Mouse (Mus musculus) liver, embryonic 12.5 days (tissue): Measurements from ENCODE around the gene Chd5. TPM values are rescaled to one million over a fixed set of nuclear protein-coding genes. Genes with fewer than 3 reads are reported as not detected.

Experiments
- ATAC-seq: fragments of 200-750 bp; cut with Nextera tagmentation; 2 replicates; pipeline ENCODE4 v1.8.0; 2017; ENCODE audit warnings: moderate number of reproducible peaks, mild to moderate bottlenecking, moderate library complexity
- H3K27ac ChIP-seq: fragments of 300-500 bp; sonication (generic); 2 replicates; pipeline ENCODE4 v1.5.1; 2016; ENCODE audit warnings: mild to moderate bottlenecking
- H3K27me3 ChIP-seq: fragments of 300-500 bp; sonication (generic); replicated peaks from 2 replicates; pipeline ENCODE4 v1.6.1; 2016; ENCODE audit warnings: mild to moderate bottlenecking, moderate library complexity
- H3K36me3 ChIP-seq: fragments of 300-500 bp; sonication (generic); 2 replicates; pipeline ENCODE4 v1.6.1; 2016; ENCODE audit warnings: mild to moderate bottlenecking, moderate library complexity
- H3K4me1 ChIP-seq: fragments of 300-500 bp; sonication (generic); 2 replicates; pipeline ENCODE4 v1.6.1; 2016
- H3K4me2 ChIP-seq: fragments of 300-500 bp; sonication (generic); 2 replicates; pipeline ENCODE4 v1.6.1; 2016; ENCODE audit warnings: mild to moderate bottlenecking, moderate library complexity
- H3K4me3 ChIP-seq: fragments of 300-500 bp; sonication (generic); 2 replicates; pipeline ENCODE4 v1.5.1; 2016; ENCODE audit warnings: mild to moderate bottlenecking, moderate library complexity
- H3K9ac ChIP-seq: fragments of 300-500 bp; sonication (generic); 2 replicates; pipeline ENCODE4 v1.6.1; 2016; ENCODE audit warnings: mild to moderate bottlenecking, moderate library complexity
- H3K9me3 ChIP-seq: fragments of 300-500 bp; sonication (generic); replicated peaks from 2 replicates; pipeline ENCODE4 v1.6.1; 2016; ENCODE audit warnings: mild to moderate bottlenecking, moderate library complexity
- WGBS: fragments of 180-500 bp; shearing (Covaris S2); methylation state at CpG from one replicate; pipeline ENCODE4 v1.1.7; 2016; ENCODE audit not compliant: insufficient replicate concordance; 5-methylcytosine and 5-hydroxymethylcytosine counted together
- polyA plus RNA-seq: library from polyadenylated mRNA; unstranded; fragments of >200 nt; fragmentation: Nextera tagmentation; extraction: Ambion mirVana; gene quantifications from 2 replicates; pipeline ENCODE4 v1.2.1, GENCODE M21; 2016

Chd5 gene
- polyA plus RNA-seq, 1 experiment from 2014 or later, result 0.01 TPM

GRCm38 (mm10) chr4:152424341-152424740 lies 85.9 kb downstream of the Chd5 start:
- WGBS, result 42% methylated on average over 4 of the region's 4 CpGs
- no peak overlapping the region for H3K9ac ChIP-seq

GRCm38 (mm10) chr4:152424922-152425321 lies 86.5 kb downstream of the Chd5 start:
- H3K9ac ChIP-seq, result no peak overlapping the region
- no peak for ATAC-seq
- H3K27ac ChIP-seq, result no peak overlapping the region
- no peaks in the 10 kb centered on the region for H3K36me3 ChIP-seq
- no peaks in the 10 kb centered on the region for H3K9me3 ChIP-seq
- WGBS, result 43% methylated on average over 5 of the region's 5 CpGs
- H3K4me1 ChIP-seq, result no peaks in the 10 kb centered on the region
- H3K4me2 ChIP-seq, result no peak overlapping the region
- no peak overlapping the region for H3K4me3 ChIP-seq
- H3K27me3 ChIP-seq, result no peaks in the 10 kb centered on the region

More at GRCm38 (mm10) chr4:152424341-152424740, 85.9 kb downstream of the Chd5 start:
- Histone ChIP-seq H3K27ac (no peak overlapping the region), H3K4me2 (no peak overlapping the region), H3K27me3 (no peaks in the 10 kb centered on the region), H3K36me3 (no peaks in the 10 kb centered on the region), H3K4me3 (no peak overlapping the region), H3K4me1 (no peaks in the 10 kb centered on the region), H3K9me3 (no peaks in the 10 kb centered on the region)
- no peak for ATAC-seq

GRCm38 (mm10) chr4:152428259-152428658 lies 89.8 kb downstream of the Chd5 start:
- H3K36me3 ChIP-seq, result no peaks in the 10 kb centered on the region
- H3K4me1 ChIP-seq, result no peaks in the 10 kb centered on the region
- no peaks in the 10 kb centered on the region for H3K9me3 ChIP-seq
- no peaks in the 10 kb centered on the region for H3K27me3 ChIP-seq
- 0 out of 2 replicates have a peak, but pooled peaks have one; percentile 13 for ATAC-seq
- no peak overlapping the region for H3K4me3 ChIP-seq
- WGBS, result 59% methylated on average over 7 of the region's 8 CpGs
- no peak overlapping the region for H3K9ac ChIP-seq
- no peak overlapping the region for H3K4me2 ChIP-seq
- H3K27ac ChIP-seq, result no peak overlapping the region

- H3K4me2 ChIP-seq, result no peak overlapping the region
- WGBS, result 54% methylated on average over 5 of the region's 5 CpGs
- ATAC-seq, result no peak
- no peak overlapping the region for H3K4me3 ChIP-seq
- no peak overlapping the region for H3K27ac ChIP-seq
- no peak overlapping the region for H3K9ac ChIP-seq
- H3K36me3 ChIP-seq, result no peaks in the 10 kb centered on the region
- H3K9me3 ChIP-seq, result no peaks in the 10 kb centered on the region
- H3K27me3 ChIP-seq, result 0 out of 2 replicates have a peak, but pooled peaks cover 5% of the 10 kb centered on the region
- no peaks in the 10 kb centered on the region for H3K4me1 ChIP-seq
Measured at GRCm38 (mm10) chr4:152432308-152432707, 93.9 kb downstream of the Chd5 start.

- Histone ChIP-seq H3K4me3 (no peak overlapping the region), H3K4me1 (no peaks in the 10 kb centered on the region), H3K27ac (no peak overlapping the region), H3K4me2 (peak overlapping the region; percentile 25; the same call in 1 of the 2 replicates), H3K36me3 (no peaks in the 10 kb centered on the region), H3K27me3 (peaks cover 5% of the 10 kb centered on the region; the same call in 1 of the 2 replicates), H3K9me3 (no peaks in the 10 kb centered on the region), H3K9ac (no peak overlapping the region)
- 12% methylated on average over 9 of the region's 9 CpGs for WGBS
- peak; percentile 70 for ATAC-seq
Measured at GRCm38 (mm10) chr4:152434836-152435235, 96.4 kb downstream of the Chd5 start.

DNA sequence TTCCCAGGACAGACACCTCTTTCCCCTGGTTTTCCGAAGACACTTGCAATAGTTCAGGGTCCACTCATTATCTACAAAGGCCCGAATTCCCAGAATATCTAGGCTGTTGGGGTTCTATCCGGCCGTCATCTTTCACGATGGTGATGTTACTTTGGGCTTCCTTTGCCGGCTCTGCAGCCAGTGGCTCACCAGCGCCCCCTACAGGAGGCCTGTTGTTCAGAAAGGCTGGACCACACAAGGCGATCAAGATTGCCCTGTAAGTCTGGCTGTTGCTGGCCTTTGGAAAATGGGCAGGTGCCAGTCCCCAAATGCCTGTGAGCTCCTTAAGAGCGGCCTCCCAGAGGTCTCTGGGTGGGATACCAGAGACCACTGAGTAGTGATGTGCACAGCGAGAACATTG lies 96.8 kb downstream of the Chd5 start:
- WGBS, result 17% methylated on average over 10 of the region's 10 CpGs
- Histone ChIP-seq H3K9ac (no peak overlapping the region), H3K36me3 (no peaks in the 10 kb centered on the region), H3K4me3 (no peak overlapping the region), H3K4me2 (peak overlapping the region; percentile 25; the same call in 1 of the 2 replicates), H3K4me1 (no peaks in the 10 kb centered on the region), H3K9me3 (no peaks in the 10 kb centered on the region), H3K27me3 (peaks cover 5% of the 10 kb centered on the region; the same call in 1 of the 2 replicates), H3K27ac (no peak overlapping the region)
- no peak for ATAC-seq

Other genes starting within 250 kb of the Chd5 start
- 0.74 and 0.87 TPM in 2 replicates for gene Tnfrsf25, start 222.7 kb upstream of the Chd5 start, polyA plus RNA-seq
- 2.6 and 2.9 TPM in 2 replicates for gene Espn, start 186.3 kb upstream of the Chd5 start, polyA plus RNA-seq
- gene Hes2, start 179.8 kb upstream of the Chd5 start, polyA plus RNA-seq, result 0.05 TPM in 1 of 2 replicates, not detected in the other
- gene Acot7, start 160.5 kb upstream of the Chd5 start, polyA plus RNA-seq, result 33.0 and 36.2 TPM in 2 replicates
- gene Gpr153, start 64.4 kb upstream of the Chd5 start, polyA plus RNA-seq, result 2.1 and 2.4 TPM in 2 replicates
- gene Hes3, start 47.0 kb upstream of the Chd5 start, polyA plus RNA-seq, result not detected in 2 replicates
- gene Icmt, start 41.4 kb upstream of the Chd5 start, polyA plus RNA-seq, result 11.8 and 14.4 TPM in 2 replicates
- 0.26 and 0.42 TPM in 2 replicates for gene Rnf207, start 19.7 kb upstream of the Chd5 start, polyA plus RNA-seq
- gene Rpl22, start 12.9 kb upstream of the Chd5 start, polyA plus RNA-seq, result 385 and 404 TPM in 2 replicates
- 0.39 and 0.41 TPM in 2 replicates for gene Nphp4, start 138.1 kb downstream of the Chd5 start, polyA plus RNA-seq
- gene Kcnab2, start 139.2 kb downstream of the Chd5 start, polyA plus RNA-seq, result 8.3 and 9.3 TPM in 2 replicates